Mouse (Mus musculus): ENCODE data around the gene Synpr. TPM values are rescaled to one million over a fixed set of nuclear protein-coding genes. Genes with fewer than 3 reads are reported as not detected.

The Synpr gene
- total RNA-seq, 4 experiments from 2014 or later = 0.35 to 0.44 (median 0.40) TPM; not detected in 1

DNA sequence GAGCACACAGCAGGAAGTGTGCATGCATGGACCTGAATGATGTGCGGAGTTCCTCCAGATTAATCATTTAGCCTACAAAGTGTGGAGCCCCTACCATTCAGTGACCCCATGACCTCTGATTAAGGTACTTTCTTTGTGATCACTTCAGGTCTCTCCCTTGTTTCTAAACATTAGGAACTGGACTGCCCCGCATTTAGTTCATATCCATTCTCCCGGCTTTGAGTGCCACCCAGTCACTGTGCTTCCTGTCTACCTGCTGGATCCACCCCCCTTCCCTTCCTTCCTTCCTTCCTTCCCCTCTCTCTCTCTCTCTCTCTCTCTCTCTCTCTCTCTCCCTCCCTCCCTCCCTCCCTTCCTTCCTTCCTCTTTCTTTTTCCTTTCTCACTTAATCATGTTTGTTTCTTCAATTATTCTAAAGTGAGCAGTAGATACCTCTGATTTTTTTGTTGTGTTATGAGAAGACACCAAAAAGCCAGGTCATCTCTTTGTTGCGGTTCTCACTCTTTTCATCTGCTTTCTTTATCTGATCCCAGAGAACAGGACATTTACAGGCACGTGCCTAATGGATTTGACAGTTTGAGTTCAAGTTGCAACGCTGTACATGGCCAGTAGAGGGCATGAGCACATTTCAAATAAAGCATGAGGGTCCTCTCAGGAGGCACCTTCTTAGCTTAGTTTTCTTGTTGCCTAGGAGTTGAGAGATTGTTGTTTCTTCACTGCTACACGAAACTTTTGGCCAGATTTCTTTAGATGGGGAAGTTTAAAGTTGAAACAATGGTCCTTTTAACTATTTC lies 71.2 kb downstream of the Synpr start:
- DNase-seq (ENCODE audit: low spot score) = no peak

DNA sequence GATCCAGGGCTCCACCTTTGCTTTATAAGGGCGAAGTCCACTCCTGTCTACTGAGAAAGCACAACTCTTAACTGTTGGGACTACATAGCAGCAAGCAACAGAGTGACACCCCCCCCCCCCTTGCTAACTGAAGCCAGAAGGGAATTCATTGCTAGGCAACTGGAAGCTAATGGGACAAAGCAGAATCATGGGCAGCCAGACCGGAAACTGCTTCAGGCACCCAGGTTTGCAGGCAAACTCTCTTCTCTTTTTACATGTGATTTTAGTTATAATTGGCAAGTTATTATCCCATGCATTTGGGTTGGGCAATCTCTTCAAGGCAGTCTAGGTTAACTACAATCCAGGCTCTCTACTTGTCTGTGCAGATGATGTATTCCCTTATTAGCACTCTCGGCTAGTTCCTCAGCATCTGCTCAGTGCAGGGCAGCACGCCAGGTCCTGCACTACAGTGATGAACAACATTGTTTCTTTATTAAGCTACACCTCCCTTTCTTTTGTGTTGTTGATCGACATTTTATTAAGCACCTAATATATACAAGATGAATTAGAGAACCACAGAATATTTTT lies 72.6 kb downstream of the Synpr start:
- no peak for DNase-seq (ENCODE audit: low spot score)

DNA sequence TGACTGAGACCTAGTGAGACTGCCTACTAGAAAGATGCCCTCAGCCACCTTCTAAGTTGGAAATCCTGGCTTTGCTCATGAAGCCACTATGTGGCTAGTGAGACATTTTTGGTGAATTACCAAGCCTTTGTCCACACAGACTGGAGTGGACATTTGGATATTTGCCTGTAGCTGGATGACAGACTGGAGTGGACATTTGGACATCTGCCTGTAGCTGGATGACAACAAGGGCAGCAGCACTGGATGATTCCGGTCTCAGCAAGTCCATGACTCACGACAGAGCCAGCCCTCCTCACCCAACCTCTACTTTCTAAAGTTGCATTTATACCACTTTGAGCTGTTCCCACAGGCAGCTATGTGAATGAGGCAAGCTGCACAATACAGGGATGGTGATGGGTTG lies 73.5 kb downstream of the Synpr start:
- no peak for DNase-seq (ENCODE audit: low spot score)

DNA sequence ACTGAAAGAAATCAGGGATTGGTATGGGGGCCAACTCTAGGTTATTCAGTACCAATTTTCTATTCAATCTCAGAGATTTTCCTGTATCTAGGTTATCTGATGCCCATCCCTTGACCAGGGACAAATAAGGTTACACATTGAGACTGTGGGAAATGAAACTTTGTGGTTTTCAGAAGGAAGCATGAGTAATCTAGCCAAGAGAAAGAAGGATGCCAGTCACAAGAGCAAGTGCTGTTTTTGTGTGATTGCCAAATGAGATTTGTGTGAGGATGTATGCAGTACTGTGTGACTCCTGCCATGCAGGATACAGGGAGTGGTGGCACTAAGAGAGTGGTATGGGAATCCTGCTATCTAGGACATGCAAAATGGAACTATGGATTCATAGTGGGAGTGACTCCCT lies 76.6 kb downstream of the Synpr start:
- DNase-seq (ENCODE audit: low spot score) = no peak

DNA sequence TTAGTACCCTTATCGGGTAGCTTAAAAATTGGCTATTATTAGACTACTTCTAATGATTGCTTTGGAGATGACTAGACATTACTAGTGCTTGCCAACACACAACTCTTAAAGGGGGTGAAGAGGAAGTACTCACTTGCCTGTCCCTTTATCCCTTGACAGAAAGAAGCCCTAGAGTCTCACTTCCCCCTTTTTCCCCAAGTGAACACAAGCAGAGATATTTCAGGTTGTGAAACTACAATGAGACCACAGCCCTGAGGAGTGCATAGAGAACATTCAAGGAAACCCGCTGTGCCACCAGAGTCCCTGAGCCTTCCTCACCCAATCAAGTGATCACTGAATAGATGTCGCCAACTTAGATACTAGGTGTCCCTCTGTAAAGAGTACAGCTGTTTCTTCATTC lies 77.1 kb downstream of the Synpr start:
- DNase-seq (ENCODE audit: low spot score) = no peak

DNA sequence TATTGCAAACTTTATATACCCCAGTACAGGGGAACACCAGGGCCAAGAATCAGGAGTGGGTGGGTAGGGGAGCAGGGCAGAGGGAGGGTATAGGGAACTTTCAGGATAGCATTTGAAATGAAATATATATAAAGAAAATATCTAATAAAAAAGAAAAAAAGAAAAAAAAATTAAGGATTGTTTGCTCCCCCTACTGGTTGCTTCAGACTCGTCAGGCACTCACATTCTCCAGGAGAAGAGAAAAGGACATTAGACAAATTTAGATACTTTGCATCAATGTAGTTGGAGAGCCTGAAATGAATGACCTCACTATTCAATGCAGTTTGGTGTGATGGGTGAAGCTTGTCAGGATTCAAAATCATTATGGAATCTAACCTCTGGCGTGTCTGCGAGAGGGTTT lies 83.7 kb downstream of the Synpr start:
- DNase-seq (ENCODE audit: low spot score) = no peak

DNA sequence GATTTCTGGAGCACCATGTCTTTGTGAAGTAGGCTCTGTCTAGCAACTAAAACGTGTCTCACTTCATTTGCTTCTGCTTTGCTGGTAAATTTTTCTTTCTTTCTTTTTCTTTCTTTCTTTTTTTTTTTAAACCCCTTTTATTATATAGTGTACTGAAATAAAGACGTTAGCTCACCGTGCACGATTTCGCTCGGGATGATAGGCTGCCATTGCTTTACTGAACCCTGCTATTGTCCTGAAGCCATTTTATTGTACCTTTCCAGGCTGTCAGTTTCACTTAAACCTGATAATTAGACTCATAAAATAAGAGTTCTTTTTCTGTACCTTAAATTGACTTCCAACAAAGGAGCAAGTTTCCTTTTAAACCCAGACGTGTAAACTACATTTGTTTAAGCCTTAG lies 104.5 kb downstream of the Synpr start:
- no peak for DNase-seq (ENCODE audit: low spot score)

DNA sequence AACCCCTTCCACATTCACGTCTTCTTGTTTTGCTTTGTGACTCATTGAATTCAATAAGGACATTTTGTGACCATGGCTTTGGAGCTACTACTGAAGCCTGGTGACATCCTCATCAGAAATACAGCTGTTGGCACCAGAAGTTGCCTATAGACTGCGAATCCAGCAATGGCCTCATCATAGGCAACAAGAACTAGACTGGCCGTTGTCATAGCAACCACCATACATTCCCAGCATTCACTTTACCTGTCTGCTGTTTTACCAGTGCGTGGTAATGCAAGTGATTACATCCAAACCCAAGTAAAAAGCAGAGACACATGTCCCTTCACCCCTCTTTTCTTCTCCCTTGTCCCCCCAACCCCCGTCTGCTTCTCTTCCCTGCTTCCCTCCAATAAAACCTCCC lies 105.4 kb downstream of the Synpr start:
- no peak for DNase-seq (ENCODE audit: low spot score)

DNA sequence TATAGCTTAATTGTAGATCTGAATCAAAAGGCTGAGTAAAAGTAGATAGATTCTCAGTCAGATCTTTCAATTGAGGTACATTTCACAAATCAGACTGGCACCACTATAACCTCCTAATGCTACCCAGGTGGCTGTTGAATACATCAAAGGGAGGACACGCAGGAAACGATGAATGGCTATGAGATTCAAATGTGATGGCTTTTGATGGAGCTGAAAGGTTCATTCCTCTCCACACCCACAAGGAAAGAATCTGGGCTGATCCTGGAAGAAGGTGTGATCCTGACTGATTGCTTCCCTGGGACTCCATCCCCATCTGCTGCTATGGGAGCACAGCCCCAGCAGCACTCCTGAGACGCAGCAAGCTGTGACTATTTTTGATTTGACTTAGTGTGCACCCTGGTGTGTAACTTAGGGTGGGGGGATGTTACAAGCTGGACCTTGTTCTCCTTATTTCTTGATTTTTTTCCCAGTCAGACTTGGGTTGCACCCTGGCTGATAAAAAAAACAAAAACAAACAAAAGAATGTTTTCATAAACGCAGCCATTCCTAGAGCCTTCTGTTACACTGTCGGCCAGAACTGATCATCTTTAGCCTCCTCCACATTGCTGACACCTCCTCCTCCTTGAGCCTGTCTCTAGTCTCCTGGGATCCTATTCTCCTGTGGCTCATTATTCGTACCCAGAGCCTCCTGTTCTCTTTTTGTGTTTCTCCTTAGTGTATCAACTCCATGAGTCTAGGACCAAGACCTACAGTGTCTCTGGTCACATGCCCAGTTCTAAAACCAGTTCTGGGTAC lies 114.8 kb downstream of the Synpr start:
- no peak for DNase-seq (ENCODE audit: low spot score)

DNA sequence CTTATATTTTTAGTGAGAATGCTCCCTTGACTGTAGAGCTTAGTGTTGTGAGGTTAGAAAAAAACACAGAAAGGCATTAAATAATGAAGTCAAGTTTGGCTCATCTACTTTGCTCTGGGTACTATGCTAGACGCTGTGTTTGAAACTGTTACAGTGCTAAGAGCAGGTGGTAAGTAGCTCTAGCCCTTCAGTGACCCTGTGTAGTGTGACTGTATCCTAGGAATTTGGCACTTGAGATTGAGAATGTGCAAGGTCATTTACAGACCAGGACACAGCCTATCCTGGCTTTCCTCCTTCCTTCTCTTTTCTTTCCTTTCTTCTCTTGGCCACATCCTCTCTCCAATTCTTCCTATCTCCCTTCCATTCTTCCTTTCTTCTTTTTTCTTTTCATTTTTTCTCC lies 127.1 kb downstream of the Synpr start:
- DNase-seq (ENCODE audit: low spot score) = no peak

DNA sequence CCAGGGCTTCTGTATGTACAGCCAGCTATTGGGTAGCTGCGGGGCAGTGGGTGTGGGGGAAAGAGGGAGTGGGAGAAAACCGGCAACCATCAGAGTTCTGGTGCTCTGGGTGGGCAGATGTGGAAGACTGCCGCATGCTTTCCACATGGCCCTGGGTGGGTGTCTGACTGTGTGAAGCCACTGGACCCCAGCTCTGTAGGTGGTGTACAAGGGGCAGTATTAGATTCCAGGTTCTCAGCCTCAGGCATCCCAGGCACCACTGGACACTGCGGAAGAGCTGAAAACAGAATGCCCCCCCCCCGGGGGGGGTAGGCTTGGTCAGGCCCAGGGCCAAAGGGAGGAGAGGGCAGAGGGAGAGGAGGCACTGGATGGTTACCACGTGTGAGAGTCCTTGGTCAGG lies 156.1 kb downstream of the Synpr start:
- no peak for DNase-seq (ENCODE audit: low spot score)

DNA sequence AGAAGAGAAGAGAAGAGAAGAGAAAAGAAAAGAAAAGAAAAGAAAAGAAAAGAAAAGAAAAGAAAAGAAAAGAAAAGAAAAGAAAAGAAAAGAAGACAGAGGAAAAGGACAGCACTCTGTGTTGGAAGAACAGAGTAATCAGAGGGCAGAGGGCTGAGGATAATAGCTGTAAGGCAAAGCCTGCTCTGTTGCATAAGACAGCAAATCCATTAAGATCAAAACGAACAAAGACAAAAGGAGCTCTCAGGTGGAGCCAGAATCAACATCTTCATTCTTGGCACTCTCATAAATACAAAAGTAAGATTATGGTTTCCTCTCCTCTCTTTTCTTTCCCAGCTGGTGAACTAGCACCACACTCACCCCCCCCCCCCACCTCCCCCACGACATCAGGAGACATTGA lies 160.3 kb downstream of the Synpr start:
- DNase-seq (ENCODE audit: low spot score) = no peak

DNA sequence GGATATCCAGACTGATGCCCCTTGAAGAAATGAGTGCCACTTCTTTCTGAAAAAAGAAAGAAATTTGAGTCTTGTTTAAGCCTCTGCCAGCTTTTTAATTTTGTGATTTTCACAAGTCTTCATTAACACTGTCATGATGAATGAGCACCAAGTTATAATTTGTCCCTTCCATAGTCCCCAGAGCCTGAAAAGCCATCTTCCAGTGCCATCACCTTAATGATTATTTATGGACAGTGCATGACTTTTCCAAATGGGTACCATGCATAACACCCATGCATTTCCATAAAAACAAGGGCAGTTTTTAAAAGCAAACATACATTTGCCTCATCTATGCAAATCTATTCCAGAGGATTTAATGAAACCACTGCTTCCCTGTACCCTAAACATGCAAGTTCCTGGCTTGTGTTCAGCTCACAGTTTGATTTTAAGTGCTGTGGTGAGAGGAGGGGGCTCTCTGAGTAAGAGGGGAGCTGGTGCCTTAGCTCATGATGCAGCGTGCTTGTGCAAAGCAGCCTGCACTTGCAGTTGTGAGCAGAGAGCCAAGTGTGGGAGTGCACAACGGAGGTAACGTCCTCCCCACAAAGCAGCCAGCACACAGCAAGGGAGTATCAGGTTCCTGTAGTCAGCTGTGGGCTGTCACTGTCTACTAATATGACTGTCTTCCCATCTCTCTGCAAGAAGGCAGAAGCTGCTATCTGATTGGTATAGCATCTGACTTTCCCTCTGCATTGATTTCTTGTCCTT lies 169.1 kb downstream of the Synpr start:
- DNase-seq (ENCODE audit: low spot score) = no peak

DNA sequence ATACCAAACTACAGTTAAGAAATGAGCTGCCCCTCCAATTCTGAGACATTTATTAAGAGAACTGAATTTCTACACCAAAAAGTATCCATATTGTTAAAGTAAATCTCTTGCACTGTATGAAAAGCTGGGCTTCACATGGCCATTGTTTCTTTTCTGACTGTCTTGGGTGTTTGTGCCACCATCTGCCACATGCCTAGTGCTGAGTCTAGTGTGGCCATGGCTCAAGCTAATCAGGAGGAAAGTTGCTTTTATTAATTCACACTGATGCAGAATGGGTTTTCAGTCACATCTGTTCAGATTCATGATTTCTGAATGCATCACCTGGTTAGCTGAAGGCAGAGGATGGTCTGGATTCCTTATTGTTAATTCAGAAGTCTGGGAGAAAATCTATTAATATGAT lies 170.4 kb downstream of the Synpr start:
- no peak for DNase-seq (ENCODE audit: low spot score)

DNA sequence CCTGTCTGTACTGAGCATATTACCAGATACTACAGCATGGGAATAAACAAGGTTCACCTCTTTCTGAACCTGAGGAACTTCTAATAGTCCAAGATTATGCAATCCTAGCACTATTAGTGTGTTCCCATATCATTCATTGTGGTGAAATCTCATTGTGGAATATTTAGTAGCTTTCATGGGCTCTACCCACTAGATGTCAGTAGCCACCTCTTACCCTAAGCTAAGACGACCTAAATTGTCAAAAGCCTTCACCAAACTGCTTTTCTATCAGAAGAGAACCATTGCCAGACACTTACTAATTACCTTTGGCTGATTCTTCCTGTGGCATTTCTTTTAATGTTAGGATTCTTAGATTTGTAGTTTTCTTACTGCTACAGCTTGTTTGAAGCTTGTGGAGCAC lies 174.8 kb downstream of the Synpr start:
- no peak for DNase-seq (ENCODE audit: low spot score)

DNA sequence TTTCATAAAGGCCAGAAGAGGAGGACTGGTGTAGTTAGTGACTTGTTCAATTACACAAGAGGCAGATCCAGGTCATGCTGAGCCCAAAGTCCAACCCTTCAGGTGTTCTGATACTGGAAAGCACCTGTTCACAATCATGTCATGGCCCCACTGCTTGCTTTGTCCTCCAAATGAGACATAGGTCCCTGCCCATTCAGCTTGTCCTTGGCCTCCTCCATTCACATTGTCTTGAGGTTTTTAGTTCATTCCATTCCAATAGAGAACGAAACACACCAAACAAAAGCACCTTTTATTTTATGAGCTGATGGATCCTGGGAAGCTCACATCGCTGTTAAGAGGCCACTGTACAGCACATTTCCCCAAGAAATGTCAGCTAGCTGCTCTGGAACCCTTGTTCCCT lies 184.6 kb downstream of the Synpr start:
- no peak for DNase-seq (ENCODE audit: low spot score)

DNA sequence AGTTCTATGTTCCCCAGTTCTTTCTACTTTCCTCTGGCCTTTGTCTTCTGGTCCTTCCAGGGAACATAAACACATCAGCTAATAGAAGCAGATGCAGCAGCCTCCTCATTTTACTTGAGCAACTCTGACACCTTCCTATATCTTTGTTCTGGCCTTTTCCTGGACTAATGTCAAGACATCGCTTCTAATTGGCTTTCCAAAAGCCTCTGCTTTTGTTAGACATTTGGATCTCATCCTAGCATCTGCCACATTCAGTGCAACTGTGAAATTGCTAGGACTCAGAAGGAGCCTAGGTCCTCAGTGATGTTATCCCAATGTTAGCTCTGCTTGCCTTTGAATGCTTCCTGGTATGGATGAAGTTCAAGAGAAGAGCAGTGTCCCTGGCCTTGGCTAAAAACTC lies 193.2 kb downstream of the Synpr start:
- no peak for DNase-seq (ENCODE audit: low spot score)

DNA sequence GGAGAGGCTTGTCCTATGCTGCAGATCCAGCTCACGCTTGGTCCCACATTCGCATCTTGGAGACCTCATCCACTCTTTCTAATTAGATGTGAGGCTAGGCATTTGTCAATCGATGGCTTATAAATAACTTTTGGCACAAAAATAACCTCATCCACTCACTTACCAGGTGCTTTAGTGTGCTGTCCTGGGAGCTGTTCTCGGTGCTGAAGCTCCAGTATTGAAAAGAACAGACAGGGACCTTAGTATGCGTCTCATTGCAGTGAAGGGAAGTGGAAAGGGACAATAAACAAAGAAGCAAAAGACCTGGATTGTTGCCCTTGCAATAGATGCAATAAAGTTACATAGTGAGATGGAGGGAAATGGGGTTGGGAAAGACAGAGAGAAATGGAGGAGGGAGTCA lies 220.8 kb downstream of the Synpr start:
- DNase-seq (ENCODE audit: low spot score) = no peak

DNA sequence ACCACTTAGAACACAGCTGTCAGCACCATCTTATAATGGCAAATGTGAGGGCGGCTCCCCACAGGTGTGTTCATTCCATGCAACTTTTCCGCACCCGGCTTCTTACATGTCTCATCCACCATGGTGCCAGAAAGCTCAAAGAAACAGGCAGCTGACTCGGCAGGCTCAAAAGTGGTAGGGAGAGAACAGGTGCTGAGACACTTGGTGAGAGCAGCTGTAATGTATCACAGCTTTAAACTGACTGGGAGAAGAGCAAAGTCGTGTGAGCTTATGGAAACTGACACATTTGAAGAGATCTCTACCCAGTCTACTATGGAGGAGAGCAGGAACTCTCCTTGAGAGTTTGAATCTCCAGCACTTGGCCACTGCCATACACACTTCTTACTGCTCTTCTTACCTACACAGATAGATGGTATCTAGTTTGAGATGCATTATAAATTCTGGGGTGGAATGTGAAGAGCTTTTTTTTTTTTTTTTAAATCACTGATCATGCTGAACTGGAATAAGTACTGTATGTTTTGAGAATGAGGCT lies 234.1 kb downstream of the Synpr start:
- no peak for DNase-seq (ENCODE audit: low spot score)

DNA sequence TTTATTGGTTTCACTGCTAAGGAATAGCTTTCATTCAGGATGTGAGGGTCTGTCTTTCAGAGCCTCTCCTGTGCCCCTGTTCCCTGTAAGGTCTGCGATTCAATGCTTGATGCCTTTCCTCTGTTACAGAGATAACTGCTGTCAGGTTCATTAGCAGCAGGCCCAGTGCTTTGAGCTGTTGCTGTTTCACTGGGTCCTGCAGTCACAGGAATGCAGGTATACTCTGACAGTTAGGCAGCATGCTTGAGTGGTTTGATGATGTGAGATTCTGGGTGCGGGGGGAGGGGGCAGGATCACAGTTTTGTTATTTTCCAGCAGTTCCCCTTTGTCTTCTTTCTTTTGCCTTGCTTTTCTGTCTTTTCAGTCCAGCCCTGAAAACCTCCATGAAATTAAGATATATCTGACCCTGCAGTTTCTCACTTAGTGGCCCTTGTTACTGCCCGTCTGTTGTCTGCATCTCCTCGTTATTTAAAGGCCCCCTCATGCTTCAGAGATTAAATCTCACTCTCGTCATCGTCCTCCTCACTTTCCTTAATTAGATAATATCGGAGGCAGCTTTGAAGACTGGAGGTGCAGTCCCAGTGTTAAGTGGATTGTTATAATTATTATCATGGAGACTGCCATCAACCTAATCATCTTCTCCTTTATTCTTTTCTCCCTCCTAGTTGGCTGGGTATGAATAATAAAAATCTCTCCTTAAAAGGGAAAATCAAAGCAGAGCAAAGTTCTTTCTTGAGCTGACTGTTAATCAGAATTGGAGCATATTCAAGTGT lies 234.8 kb downstream of the Synpr start:
- no peak for DNase-seq (ENCODE audit: low spot score)

DNA sequence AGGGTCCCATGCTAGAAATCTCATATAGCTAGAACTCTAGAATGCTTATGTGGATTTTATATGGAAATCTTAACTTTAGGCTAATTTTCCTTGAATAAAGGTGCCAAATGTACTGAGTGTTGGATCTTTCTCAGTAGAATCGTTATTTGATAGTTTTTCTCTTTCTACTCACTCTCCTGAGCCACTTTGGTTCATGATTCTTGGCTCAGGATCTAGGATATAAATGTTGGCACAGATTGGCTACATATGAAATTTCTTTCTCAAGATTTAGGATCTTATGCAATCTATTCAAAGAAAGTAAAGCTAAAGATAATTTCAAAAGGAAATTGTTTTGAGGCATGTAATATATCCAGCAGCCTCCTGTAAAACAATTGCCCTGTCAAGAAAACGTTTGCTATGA lies 263.2 kb downstream of the Synpr start:
- DNase-seq (ENCODE audit: low spot score) = no peak

Measured in heart, adult 8-10 months (tissue).